Mouse (Mus musculus) liver (tissue): Measurements from ENCODE around the gene Bves.
"Not testable (repeated sequence)": the region's sequence is repeated elsewhere in the genome, so short reads cannot be mapped to it uniquely, and the experiment has no call there.

Experiments
- DNase-seq: peaks from one replicate; pipeline ENCODE4 v3.0.0-alpha.2; 2020; ENCODE audit warnings: mixed read lengths

Gene Bves

GRCm38 (mm10) chr10:45335434-45336422, at the start of gene Bves:
Gene Bves (plus strand): TSS chr10:45335772.
- DNase-seq, result peak; percentile 32

GRCm38 (mm10) chr10:45288351-45288750, 47.2 kb upstream of the Bves start:
- DNase-seq, result no peak

GRCm38 (mm10) chr10:45289218-45290105, 46.1 kb upstream of the Bves start:
- peak; percentile 5 for DNase-seq

DNA sequence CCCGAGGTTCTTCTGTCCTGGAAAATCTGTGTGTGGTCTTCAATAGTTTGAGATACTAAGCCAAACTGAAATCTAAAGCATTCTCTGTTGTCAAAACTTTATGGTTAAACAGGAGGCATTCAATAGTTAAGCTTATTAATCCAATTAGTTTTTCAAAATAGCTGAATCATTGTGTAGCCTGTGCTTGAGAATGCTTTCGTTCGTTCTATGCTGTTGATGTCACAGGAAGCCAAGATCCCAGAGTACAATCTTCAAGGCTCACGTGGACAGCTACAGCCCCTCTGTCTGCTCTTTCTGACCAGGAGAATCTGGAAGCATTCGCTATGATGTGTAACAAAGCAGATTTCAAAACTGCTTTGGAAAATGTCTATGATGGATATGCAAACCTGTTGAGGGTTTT, 45.0 kb upstream of the Bves start:
- DNase-seq, result no peak

- not testable (repeated sequence) for DNase-seq
Measured at GRCm38 (mm10) chr10:45292159-45292558, 43.4 kb upstream of the Bves start.

DNA sequence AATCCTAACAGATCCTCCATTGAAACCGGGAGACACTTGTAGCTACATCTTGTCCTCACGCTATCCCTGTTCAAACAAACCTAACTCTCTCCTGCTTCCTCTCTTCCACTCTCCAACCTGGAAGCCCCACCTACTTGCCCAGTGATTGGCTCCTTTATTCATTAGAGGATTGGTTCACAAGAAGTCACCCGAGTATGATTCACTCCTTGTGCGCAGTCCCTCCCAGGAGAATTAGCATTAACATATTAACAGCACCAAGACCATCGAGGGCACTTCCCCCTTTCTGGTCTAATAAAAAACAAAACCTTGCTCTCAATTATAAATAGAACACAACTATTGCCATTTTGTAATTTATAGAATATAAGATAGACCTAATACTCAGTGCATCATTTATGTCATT, 40.5 kb upstream of the Bves start:
- no peak for DNase-seq

DNA sequence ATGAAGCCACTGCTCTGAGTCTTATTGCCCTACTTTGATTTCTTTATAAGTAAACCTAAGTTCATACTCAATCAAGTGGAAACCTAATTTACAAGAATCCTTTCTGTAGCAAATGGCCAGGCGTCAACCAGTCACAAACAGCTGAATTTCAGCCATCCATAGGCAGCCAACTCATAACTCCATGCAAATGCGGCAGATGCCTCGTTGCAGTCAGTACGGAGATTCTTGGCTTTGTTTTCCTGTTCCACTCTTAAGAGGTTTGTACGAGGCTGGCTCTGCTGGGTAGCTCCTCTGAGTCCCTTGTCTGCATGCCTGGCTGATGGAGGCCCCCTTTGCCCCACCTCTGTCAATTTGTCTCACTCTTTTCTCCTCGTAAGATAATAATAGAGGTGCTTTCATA, 37.1 kb upstream of the Bves start:
- DNase-seq, result no peak

- DNase-seq, result no peak
Measured at GRCm38 (mm10) chr10:45299509-45299908, 36.1 kb upstream of the Bves start.

GRCm38 (mm10) chr10:45303315-45304036, 32.1 kb upstream of the Bves start:
- no peak for DNase-seq

DNA sequence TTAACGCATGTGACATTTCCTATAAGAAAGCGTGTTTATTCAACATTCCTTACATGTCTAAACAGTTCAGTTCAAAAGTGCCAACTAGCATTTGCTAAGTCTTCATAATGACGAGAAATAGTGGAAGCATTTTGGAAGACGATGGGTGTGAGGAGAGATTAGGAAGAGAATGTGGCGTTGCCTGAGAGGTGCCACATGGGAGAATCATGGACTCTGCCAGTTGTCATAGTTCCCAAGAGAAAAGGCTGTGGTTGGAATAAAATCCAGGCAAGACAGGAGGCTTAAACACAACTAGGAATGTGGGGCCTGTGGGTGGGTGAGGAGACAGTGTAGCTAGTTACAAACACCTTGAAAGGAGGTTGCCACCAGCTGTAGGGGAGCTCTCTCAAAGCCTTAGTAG, 30.4 kb upstream of the Bves start:
- no peak for DNase-seq

DNA sequence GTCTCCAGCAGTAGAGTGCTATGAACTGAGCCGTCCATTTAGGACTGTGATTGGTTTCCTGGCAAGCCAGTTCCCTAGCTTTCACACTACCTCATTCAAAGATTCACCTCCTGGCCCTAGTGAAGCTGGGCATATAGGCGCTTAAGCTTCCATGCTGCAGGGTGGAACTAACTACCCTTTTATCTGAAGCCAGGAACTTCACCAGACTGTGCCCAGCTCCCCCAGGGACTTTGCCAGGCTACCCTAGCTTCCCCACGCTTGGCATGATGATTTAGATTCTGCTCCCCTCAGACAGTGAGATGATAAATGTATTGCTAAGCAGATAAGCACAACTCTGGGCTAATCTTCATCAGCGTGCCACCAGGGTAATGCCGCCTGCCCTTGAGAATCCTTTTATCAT, 24.4 kb upstream of the Bves start:
- DNase-seq, result no peak

GRCm38 (mm10) chr10:45311624-45312023, 23.9 kb upstream of the Bves start:
- DNase-seq, result no peak

DNA sequence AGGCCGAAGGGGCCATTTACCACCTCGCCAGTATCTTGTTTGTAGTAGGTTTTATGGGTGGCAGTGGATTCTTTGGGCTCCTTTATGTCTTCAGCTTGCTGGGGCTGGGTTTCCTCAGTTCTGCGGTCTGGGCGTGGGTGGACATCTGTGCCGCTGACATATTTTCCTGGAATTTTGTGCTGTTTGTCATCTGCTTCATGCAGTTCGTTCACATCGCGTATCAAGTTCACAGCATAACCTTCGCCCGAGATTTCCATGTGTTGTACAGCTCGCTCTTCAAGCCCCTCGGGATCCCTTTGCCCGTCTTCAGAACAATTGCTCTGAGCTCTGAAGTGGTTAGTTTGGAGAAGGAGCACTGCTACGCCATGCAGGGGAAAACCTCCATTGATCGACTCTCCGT, 20.7 kb upstream of the Bves start:
- DNase-seq, result no peak

DNA sequence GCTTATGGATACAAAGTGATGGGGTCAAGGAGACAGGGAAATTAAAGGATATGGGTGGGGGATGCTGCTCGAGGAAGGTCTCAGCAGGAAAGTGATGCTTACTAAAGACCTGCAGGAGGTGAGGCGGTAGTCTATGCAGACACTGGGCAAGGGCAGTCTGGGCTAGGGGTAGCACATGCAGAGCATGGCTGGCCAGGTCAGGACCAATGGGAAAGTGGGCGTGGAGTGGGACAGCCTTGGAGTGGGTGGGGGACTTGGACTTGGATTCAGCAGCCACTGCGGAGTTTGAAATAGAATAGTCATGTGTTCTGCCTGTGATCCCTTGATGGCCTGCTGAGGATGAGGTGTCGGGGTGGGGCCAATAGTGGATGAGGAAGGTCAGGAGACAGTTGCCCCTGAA, 16.6 kb upstream of the Bves start:
- no peak for DNase-seq

- no peak for DNase-seq
Measured at GRCm38 (mm10) chr10:45320296-45320695, 15.3 kb upstream of the Bves start.

GRCm38 (mm10) chr10:45324159-45324558, 11.4 kb upstream of the Bves start:
- no peak for DNase-seq

DNA sequence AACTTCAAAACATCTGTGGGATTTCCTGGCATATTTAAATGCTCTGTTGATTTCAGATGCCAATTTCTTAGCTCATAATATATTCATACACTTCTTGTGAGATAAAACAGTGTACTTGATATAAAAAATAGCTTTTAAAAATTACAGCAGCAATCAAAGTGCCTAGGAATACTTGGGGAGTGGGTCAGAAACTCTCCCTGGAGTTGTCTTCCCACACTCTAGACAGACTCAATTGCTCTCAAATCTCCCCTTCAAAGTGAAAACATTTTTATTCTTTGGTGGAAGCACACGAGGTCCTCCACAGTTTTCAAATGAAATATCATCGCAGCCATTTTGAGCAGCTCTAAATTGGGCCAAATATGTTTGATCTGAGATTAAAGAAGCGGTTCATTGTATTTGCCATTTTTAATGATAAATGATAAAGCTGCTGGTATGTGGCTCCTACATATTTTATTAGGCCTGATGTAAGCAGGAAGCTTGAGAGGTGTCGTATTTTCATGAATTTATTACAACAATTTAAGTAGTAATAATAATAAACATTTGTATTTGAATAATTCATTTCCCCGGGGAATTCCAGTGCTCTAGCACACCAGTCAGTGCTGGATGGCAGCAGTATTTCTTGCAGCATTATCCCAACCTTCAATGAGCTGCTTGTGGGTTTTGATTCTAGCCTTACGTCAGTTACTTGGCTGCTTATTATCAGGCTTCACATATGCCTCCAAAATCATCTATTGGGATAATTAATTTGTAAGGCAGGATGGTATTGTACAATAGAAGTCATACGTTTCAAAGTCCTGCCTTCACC, 7.2 kb upstream of the Bves start:
- DNase-seq, result no peak

GRCm38 (mm10) chr10:45334925-45335324, 647 bp upstream of the Bves start:
- no peak for DNase-seq

- no peak for DNase-seq
Measured at GRCm38 (mm10) chr10:45339106-45339505, 3.5 kb downstream of the Bves start.

GRCm38 (mm10) chr10:45344381-45344780, 8.8 kb downstream of the Bves start:
- DNase-seq, result no peak

- no peak for DNase-seq
Measured at GRCm38 (mm10) chr10:45345217-45345616, 9.6 kb downstream of the Bves start.

DNA sequence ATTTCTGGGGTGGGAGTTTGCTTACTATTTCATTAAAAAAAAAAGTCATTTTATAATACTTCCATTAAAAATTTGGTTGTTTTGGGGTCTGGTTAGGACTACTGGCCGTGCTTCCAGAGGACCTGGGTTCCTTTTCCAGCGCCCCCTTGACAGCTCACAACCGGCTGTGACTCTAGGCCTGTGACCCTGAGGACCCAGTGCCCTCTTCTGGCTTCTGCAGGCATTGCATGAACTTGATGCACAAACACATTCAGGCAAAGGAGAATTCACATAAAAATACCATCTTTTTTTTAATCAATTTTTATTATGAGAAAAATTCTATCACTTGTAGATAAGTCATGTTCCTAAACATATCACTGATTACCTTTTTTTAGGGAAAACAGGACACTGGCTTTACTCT, 12.6 kb downstream of the Bves start:
- not testable (repeated sequence) for DNase-seq
